Mouse (Mus musculus) embryonic fibroblast, embryonic 13.5 days (primary cell): ENCODE measurements at regions not wholly inside any gene's neighbourhood (a gene's known extent, or its start where the extent isn't known, plus 50 kb on each side); places are given as distances from the start of the nearest gene placed in this dataset.

ENCODE experiments used
- CTCF ChIP-seq: IDR thresholded peaks from 2 replicates; pipeline ENCODE4 v1.5.1; 2011; ENCODE audit warnings: mild to moderate bottlenecking, control low read depth, low read length, moderate library complexity, borderline replicate concordance; ENCODE audit not compliant: insufficient read depth
- POLR2A ChIP-seq: IDR thresholded peaks from 2 replicates; pipeline ENCODE4 v1.6.1; 2011; ENCODE audit warnings: low read depth, mild to moderate bottlenecking, control low read depth, low read length, moderate library complexity

DNA sequence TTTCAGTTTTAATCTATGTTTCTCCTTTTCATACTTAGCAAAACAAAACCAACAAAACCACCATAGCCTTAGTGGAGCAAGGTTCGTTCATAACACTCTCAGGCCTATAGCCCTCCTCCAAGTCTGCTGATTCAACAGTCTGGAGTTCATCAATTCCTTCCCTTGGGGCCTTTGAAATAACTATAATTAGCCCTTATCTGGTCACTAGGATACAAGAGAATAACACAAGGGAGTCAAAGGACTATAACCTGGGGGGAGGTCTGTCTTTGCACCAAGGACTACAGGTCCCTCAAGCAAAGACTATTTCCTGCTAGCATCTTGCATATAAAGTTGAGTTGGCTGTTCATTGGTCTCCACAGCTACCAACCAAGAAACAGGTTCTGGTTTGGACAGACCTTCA, 129.5 kb upstream of the Hes1 start:
- no peak for TF ChIP-seq CTCF
- no peak for TF ChIP-seq POLR2A
